Mouse (Mus musculus) forebrain, embryonic 13.5 days (tissue): ENCODE data around the gene Shroom3. TPM values are rescaled to one million over a fixed set of nuclear protein-coding genes. Genes with fewer than 3 reads are reported as not detected.

Experiments
- ATAC-seq: fragments of 200-750 bp; cut with Nextera tagmentation; 2 replicates; pipeline ENCODE4 v1.8.0; 2017
- H3K27ac ChIP-seq: fragments of 300-500 bp; sonication (generic); 2 replicates; pipeline ENCODE4 v1.5.1; 2015; ENCODE audit warnings: inconsistent platforms, mild to moderate bottlenecking, moderate library complexity
- H3K27me3 ChIP-seq: fragments of 300-500 bp; sonication (generic); 2 replicates; pipeline ENCODE4 v1.6.1; 2015; ENCODE audit warnings: mild to moderate bottlenecking, inconsistent platforms
- H3K36me3 ChIP-seq: fragments of 300-500 bp; sonication (generic); 2 replicates; pipeline ENCODE4 v1.6.1; 2015; ENCODE audit warnings: mild to moderate bottlenecking, inconsistent platforms; ENCODE audit not compliant: poor library complexity, severe bottlenecking
- H3K4me1 ChIP-seq: fragments of 300-500 bp; sonication (generic); 2 replicates; pipeline ENCODE4 v1.6.1; 2015; ENCODE audit warnings: inconsistent platforms
- H3K4me2 ChIP-seq: fragments of 300-500 bp; sonication (generic); 2 replicates; pipeline ENCODE4 v1.6.1; 2015; ENCODE audit warnings: inconsistent platforms, mild to moderate bottlenecking, moderate library complexity
- H3K4me3 ChIP-seq: fragments of 300-500 bp; sonication (generic); 2 replicates; pipeline ENCODE4 v1.5.1; 2015; ENCODE audit warnings: mild to moderate bottlenecking, inconsistent platforms
- H3K9ac ChIP-seq: fragments of 300-500 bp; sonication (generic); 2 replicates; pipeline ENCODE4 v1.6.1; 2015; ENCODE audit warnings: mild to moderate bottlenecking, inconsistent platforms
- H3K9me3 ChIP-seq: fragments of 300-500 bp; sonication (generic); replicated peaks from 2 replicates; pipeline ENCODE4 v1.6.1; 2016; ENCODE audit warnings: inconsistent platforms
- WGBS: fragments of 180-500 bp; shearing (Covaris S2); methylation state at CpG from one replicate; pipeline ENCODE4 v1.1.7; 2015; 5-methylcytosine and 5-hydroxymethylcytosine counted together
- polyA plus RNA-seq: library from polyadenylated mRNA; unstranded; fragments of >200 nt; fragmentation: Nextera tagmentation; extraction: Ambion mirVana; gene quantifications from 2 replicates; pipeline ENCODE4 v1.2.1, GENCODE M21; 2015

The Shroom3 gene
- polyA plus RNA-seq, 1 experiment from 2014 or later: 3.7 TPM

GRCm38 (mm10) chr5:92980862-92981261, 297.6 kb downstream of the Shroom3 start:
- no peak for ATAC-seq
- Histone ChIP-seq H3K4me2 (no peak overlapping the region), H3K27me3 (no peaks in the 10 kb centered on the region), H3K4me1 (no peaks in the 10 kb centered on the region), H3K27ac (no peak overlapping the region), H3K4me3 (no peak overlapping the region), H3K36me3 (no peaks in the 10 kb centered on the region), H3K9ac (no peak overlapping the region), H3K9me3 (no peaks in the 10 kb centered on the region)
- 71% methylated on average over 2 of the region's 2 CpGs for WGBS

- Histone ChIP-seq H3K36me3 (no peaks in the 10 kb centered on the region), H3K9me3 (no peaks in the 10 kb centered on the region), H3K4me1 (no peaks in the 10 kb centered on the region), H3K27ac (no peak overlapping the region), H3K4me2 (no peak overlapping the region), H3K27me3 (no peaks in the 10 kb centered on the region), H3K9ac (no peak overlapping the region), H3K4me3 (no peak overlapping the region)
- ATAC-seq: no peak
Measured at GRCm38 (mm10) chr5:92982673-92983072, 299.4 kb downstream of the Shroom3 start.

GRCm38 (mm10) chr5:92983942-92984341, 300.7 kb downstream of the Shroom3 start:
- Histone ChIP-seq H3K27me3 (no peaks in the 10 kb centered on the region), H3K4me1 (peaks cover 4% of the 10 kb centered on the region; the same call in 1 of the 2 replicates), H3K9ac (no peak overlapping the region), H3K4me2 (no peak overlapping the region), H3K36me3 (no peaks in the 10 kb centered on the region), H3K4me3 (no peak overlapping the region), H3K27ac (no peak overlapping the region), H3K9me3 (no peaks in the 10 kb centered on the region)
- no peak for ATAC-seq
- 32% methylated on average over 2 of the region's 2 CpGs for WGBS

DNA sequence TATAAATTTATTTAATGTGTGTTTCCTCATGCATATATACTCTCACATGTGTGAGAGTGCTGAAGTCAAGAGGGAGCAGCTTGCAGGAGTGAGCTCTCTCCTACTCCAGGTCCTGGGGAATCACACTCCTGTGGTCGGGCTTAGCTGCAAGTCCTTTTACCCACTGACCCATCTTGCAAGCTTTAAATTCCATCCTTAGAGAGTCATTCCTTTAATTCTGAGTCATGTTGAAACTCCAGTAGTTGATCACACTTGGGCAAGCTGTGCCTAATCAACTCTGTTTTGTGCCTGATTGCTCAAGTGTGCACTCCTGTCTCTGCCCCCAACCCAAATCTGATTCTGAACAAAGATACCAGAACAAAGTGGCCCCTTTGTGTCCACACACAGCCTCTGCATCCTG, 301.5 kb downstream of the Shroom3 start:
- Histone ChIP-seq H3K36me3 (no peaks in the 10 kb centered on the region), H3K27ac (no peak overlapping the region), H3K9ac (no peak overlapping the region), H3K9me3 (no peaks in the 10 kb centered on the region), H3K4me2 (no peak overlapping the region), H3K4me1 (peaks cover 4% of the 10 kb centered on the region; the same call in 1 of the 2 replicates), H3K27me3 (no peaks in the 10 kb centered on the region), H3K4me3 (no peak overlapping the region)
- no peak for ATAC-seq
- WGBS: 17% methylated on average over 1 of the region's 1 CpGs

- H3K27me3 ChIP-seq: no peaks in the 10 kb centered on the region
- 88% methylated on average over 2 of the region's 2 CpGs for WGBS
- no peak overlapping the region for H3K9ac ChIP-seq
- H3K9me3 ChIP-seq: no peaks in the 10 kb centered on the region
- H3K4me1 ChIP-seq: peaks cover 4% of the 10 kb centered on the region; the same call in 1 of the 2 replicates
- no peak overlapping the region for H3K4me2 ChIP-seq
- H3K4me3 ChIP-seq: no peak overlapping the region
- ATAC-seq: no peak
- no peaks in the 10 kb centered on the region for H3K36me3 ChIP-seq
- no peak overlapping the region for H3K27ac ChIP-seq
Measured at GRCm38 (mm10) chr5:92985391-92985790, 302.2 kb downstream of the Shroom3 start.

- no peak overlapping the region for H3K9ac ChIP-seq
- H3K27ac ChIP-seq: no peak overlapping the region
- no peaks in the 10 kb centered on the region for H3K27me3 ChIP-seq
- H3K4me3 ChIP-seq: no peak overlapping the region
- peaks cover 4% of the 10 kb centered on the region; the same call in 1 of the 2 replicates for H3K4me1 ChIP-seq
- H3K36me3 ChIP-seq: no peaks in the 10 kb centered on the region
- 89% methylated on average over 22 of the region's 22 CpGs for WGBS
- H3K4me2 ChIP-seq: no peak overlapping the region
- no peaks in the 10 kb centered on the region for H3K9me3 ChIP-seq
- no peak for ATAC-seq
Measured at GRCm38 (mm10) chr5:92986651-92987610, 303.7 kb downstream of the Shroom3 start.

GRCm38 (mm10) chr5:92987891-92988768, 304.9 kb downstream of the Shroom3 start:
- Histone ChIP-seq H3K27ac (no peak overlapping the region), H3K36me3 (no peaks in the 10 kb centered on the region), H3K27me3 (no peaks in the 10 kb centered on the region), H3K4me2 (peak overlapping the region; percentile 28; the same call in 1 of the 2 replicates), H3K4me3 (no peak overlapping the region), H3K9me3 (no peaks in the 10 kb centered on the region), H3K9ac (no peak overlapping the region), H3K4me1 (peaks cover 4% of the 10 kb centered on the region; the same call in 1 of the 2 replicates)
- 0 out of 2 replicates have a peak, but pooled peaks have one; percentile 19 for ATAC-seq
- 58% methylated on average over 16 of the region's 16 CpGs for WGBS

DNA sequence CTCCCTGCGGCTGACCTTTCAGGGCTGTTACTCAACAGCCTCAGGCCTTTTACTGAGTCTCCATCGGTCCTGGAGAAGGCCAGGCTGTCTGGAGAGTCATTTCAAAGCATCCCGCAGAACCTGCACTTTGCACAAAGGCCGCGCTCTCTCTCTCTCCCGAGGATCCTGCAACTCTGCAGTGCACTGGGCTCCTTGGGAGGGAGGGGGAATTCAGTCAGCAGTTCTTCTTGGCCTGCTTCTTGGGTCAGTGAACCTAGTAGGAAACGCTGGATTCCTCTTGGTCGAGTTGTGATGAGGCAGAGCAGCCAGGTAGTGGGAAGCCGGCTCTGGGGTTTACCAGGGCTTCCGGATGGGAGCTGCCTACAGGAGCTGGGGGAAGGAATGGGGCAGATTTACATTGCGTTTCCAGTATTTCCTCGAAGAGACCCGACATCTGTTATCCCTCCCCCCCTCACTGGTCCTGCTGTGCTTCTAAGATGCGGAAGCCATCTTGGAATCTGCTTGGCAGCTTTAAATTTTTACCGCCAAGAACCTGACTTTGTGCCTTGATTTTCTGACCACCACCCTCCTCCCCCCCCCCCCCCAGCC, 305.6 kb downstream of the Shroom3 start:
- H3K4me1 ChIP-seq: peaks cover 4% of the 10 kb centered on the region; the same call in 1 of the 2 replicates
- H3K9me3 ChIP-seq: no peaks in the 10 kb centered on the region
- WGBS: 38% methylated on average over 15 of the region's 15 CpGs
- no peaks in the 10 kb centered on the region for H3K36me3 ChIP-seq
- no peak overlapping the region for H3K9ac ChIP-seq
- 0 out of 2 replicates have a peak, but pooled peaks have one; percentile 21 for ATAC-seq
- peak overlapping the region; percentile 28; the same call in 1 of the 2 replicates for H3K4me2 ChIP-seq
- no peak overlapping the region for H3K27ac ChIP-seq
- H3K4me3 ChIP-seq: no peak overlapping the region
- H3K27me3 ChIP-seq: no peaks in the 10 kb centered on the region

- H3K4me2 ChIP-seq: no peak overlapping the region
- peaks cover 4% of the 10 kb centered on the region; the same call in 1 of the 2 replicates for H3K4me1 ChIP-seq
- H3K4me3 ChIP-seq: no peak overlapping the region
- ATAC-seq: no peak
- 92% methylated on average over 3 of the region's 3 CpGs for WGBS
- H3K27me3 ChIP-seq: no peaks in the 10 kb centered on the region
- no peak overlapping the region for H3K27ac ChIP-seq
- no peaks in the 10 kb centered on the region for H3K9me3 ChIP-seq
- no peak overlapping the region for H3K9ac ChIP-seq
- H3K36me3 ChIP-seq: no peaks in the 10 kb centered on the region
Measured at GRCm38 (mm10) chr5:92992106-92992505, 308.9 kb downstream of the Shroom3 start.

DNA sequence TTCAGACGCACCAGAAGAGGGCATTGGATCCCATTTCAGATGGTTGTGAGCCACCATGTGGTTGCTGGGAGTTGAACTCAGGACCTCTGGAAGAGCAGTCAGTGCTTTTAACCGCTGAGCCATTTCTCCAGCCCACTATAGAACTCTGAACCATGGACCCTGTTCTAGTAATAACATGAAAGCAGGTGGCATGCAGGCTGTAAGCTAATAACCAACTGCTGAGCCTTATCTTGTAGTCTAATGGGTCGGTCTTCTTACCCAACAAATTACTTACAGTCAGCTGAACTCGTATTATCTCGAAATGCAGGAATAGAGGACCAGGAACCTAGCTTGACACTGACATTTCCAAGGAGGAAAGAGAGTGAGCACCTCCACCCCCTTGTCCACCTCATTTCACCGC, 311.1 kb downstream of the Shroom3 start:
- Histone ChIP-seq H3K4me3 (no peak overlapping the region), H3K27me3 (no peaks in the 10 kb centered on the region), H3K4me1 (0 out of 2 replicates have a peak, but pooled peaks cover 3% of the 10 kb centered on the region), H3K4me2 (no peak overlapping the region), H3K27ac (no peak overlapping the region), H3K36me3 (no peaks in the 10 kb centered on the region), H3K9ac (no peak overlapping the region), H3K9me3 (no peaks in the 10 kb centered on the region)
- no peak for ATAC-seq
- 85% methylated on average over 6 of the region's 6 CpGs for WGBS

DNA sequence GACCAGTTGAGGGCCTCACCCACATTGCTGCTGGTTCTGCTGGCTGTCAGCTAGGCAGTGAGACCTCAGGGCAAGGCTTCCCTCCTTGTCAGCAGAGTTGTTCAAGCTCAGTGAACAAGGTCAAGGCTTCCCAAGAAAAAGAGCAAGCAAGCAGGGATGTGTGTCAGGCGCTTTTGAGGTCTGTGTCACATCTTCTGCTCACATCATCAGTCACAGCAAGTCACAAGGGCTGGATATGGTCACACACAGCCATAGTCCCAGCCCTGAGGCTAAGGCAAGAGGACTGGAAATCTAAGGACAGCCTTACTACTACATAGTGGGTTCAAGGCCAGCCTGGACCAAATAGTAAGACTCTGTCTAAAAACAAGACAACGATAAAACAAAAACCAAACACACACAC, 311.6 kb downstream of the Shroom3 start:
- H3K4me3 ChIP-seq: no peak overlapping the region

More for the DNA sequence above, 311.6 kb downstream of the Shroom3 start:
- H3K36me3 ChIP-seq: no peaks in the 10 kb centered on the region
- H3K4me2 ChIP-seq: no peak overlapping the region
- no peak overlapping the region for H3K9ac ChIP-seq
- no peaks in the 10 kb centered on the region for H3K27me3 ChIP-seq
- no peak for ATAC-seq
- H3K9me3 ChIP-seq: no peaks in the 10 kb centered on the region
- WGBS: 85% methylated on average over 2 of the region's 2 CpGs
- 0 out of 2 replicates have a peak, but pooled peaks cover 3% of the 10 kb centered on the region for H3K4me1 ChIP-seq
- no peak overlapping the region for H3K27ac ChIP-seq
